Mouse (Mus musculus): ENCODE measurements at regions not wholly inside any gene's neighbourhood (a gene's known extent, or its start where the extent isn't known, plus 50 kb on each side); places are given as distances from the start of the nearest gene placed in this dataset.

DNA sequence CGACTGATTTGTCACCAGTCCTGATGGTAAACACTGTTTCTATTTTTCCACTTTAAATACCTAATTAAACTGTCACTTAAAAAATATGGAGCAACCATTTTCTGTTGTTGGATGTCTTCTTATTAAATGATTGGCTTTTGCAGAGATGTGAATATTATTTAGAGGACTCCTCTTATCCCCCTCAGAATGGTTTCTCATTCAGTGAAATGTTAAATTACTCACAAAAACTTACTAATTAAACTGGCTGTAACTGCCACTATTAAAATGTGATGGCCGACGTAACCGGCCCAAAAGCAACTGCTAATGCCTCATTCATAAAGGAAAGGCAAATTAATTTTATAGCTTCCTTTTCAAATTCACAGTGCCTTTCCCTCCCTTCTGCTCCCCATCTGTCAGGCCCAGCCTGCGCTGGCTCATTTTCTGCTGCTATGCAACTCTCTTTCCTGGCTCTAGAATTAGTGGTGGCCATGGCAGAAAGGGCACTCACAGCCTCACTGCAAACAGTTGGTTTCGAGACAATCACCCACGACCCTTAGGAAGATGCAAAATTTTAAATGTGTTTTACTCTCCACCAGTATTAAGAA lies 111.2 kb upstream of the Htr2a start:
- DNase-seq (ENCODE audit: low spot score in 2 of 2): peak in 1 of 2 experiments; percentile 20
- intact Hi-C loops (cut with DNase I): no loop called here

DNA sequence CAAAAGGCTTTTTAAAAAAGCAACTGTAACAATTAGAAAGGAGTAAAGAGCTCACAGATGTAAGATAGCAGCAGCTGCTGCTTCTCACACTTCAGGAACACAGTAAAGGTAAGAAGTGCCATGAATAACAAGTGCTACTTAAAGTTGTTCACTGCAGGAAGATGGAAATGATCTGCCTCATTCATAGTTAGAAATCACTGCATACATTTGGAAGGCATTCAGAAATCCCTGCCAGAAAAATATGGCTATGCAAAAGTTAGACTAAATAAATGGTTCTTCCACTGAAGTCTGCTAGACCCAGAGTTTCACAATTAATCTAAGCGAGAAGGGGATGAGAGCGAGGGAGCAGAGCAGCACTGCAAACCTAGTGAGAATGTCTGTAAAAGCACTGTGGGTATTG lies 102.5 kb upstream of the Htr2a start:
- intact Hi-C loops (cut with DNase I): no loop called here
- DNase-seq (ENCODE audit: low spot score in 2 of 2): peak; percentile 22 to 87

DNA sequence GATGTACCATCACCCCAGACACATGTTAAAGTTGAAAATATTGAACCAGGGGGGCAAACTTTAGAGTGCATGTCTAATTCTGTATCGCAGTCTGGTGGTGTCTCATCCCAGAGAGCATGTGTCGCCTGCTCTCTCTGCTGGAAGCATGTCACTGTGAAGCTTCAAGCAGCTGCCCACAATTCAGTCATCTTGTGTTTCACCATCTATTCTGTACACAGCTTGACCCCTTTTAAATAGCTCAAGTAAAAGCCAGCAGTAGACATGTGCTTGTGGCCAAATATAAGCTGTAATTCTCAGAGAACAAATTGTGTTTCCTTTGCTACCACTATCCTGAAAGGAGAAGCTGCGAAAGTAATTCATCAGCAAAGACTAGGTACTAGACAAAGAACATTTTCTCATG lies 96.6 kb upstream of the Htr2a start:
- intact Hi-C loops (cut with DNase I): no loop called here
- no peak for DNase-seq (ENCODE audit: low spot score in 2 of 2)

DNA sequence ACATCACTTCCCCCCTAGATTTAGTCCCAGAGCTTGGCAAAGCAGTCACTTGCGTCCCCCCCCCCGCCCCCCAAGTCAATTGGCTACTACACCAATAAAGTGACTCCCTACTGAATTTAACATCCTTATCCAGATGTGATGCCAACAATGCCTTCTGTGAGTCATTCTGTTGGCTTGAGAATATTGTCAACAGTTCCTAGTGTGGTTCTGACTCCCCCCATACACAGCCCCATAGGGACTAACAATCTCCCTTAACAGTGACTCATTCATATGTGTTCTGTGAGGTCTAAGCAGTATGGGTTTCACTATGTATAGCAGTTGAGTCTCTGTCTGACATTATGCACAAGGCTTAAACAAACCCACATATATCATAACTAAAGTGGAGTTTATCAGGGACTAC lies 89.5 kb upstream of the Htr2a start:
- intact Hi-C loops (cut with DNase I): no loop called here
- no peak for DNase-seq (ENCODE audit: low spot score in 2 of 2)

DNA sequence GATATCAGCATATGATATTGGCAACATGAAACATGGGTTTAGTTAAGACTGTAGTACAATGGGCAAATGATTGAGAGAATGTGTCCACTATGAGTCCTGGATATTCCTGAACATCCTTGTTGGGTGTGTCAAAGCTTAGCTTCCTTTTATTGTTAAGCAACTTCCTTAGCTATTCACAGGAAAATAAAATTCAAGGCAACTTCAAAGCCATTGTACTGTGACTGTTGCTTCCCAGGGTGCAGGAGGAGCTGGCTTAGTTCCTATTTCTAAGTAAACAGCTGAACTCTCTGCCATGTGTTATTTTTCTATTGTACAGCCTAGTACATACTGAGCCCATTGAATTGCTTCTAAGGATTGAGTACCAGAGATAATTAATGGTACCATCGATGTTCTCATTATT lies 87.0 kb upstream of the Htr2a start:
- intact Hi-C loops (cut with DNase I): no loop called here
- no peak for DNase-seq (ENCODE audit: low spot score in 2 of 2)

DNA sequence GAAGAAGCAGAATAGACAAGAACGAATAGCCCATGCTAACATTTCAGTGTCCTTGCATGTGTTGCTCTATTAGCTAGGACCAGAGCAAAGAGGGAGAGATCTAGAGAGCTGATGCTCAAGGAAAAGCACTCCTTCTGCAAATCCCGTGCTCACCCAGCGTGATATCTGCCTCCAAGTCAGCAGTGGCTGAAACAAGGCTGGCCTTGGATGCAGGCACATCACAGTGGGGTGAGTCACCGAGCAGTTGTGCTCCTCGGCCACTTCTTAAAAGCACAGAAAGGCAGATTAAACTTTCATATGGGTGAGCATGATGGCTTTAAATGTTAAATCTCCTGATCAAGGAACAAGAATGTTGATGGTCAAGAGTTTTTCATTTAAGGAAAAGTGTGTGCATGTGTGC lies 82.3 kb upstream of the Htr2a start:
- intact Hi-C loops (cut with DNase I): no loop called here

More for the DNA sequence above, 82.3 kb upstream of the Htr2a start:
- DNase-seq (ENCODE audit: low spot score in 2 of 2): no peak

Data from left cerebral cortex, postnatal 25 days (tissue).